Mouse (Mus musculus): Measurements from ENCODE around the gene Nrp1. TPM values are rescaled to one million over a fixed set of nuclear protein-coding genes. Genes with fewer than 3 reads are reported as not detected.

Gene Nrp1
- total RNA-seq, 2 experiments from 2014 or later: 20.6 to 33.3 TPM

GRCm38 (mm10) chr8:128487966-128488931 lies 129.8 kb downstream of the Nrp1 start:
- intact Hi-C loops (cut with DNase I): no loop called here
- no peak for DNase-seq

GRCm38 (mm10) chr8:128489351-128489750 lies 130.9 kb downstream of the Nrp1 start:
- no peak for DNase-seq
- intact Hi-C loops (cut with DNase I): no loop called here

DNA sequence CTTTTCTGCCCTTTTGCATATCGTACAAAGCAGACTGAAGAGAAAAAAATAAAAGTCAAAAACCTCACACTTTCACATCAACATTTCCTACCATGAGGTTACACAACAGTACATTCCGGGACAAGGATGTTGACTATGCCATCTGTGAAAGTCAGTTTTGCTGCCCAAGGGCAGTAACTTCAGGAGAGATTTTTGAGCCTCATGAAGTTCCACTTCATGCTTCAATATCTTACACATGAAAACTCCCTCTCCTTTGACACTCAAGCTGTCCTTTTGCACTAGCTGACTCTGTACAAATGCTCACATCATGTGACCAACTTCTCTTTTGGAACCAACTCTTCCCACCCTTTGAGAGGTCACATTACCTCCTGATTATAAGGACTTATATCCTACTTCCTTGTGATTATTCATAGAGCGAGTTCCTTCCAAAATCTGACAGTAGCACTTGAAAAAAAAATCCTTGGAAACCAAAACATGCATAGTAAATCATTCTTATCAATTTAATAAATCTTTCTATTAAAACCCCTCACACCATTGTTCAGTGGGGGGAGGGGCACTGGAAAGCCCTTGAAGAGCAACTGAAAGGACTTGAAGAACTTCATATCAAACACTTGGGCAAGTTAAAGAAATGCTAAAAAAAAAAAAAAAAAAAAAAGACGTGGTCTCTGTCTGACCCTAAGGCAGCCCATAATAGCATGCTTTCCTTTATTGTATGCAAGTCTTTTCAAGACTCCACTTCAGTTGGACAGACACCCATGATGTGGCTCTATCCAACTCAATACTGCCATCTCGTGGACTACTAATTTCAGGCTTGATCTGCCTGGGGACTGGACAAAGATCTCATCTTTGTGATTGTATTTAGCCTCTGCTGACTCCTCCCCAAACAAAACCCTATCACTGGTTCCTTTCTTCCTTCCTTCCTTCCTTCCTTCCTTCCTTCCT lies 133.0 kb downstream of the Nrp1 start:
- peak in 1 of 2 experiments; percentile 38 for DNase-seq
- intact Hi-C loops (cut with DNase I): loop anchor here (2.0 to 10.0 kb wide), 4 partner anchors 124 to 1301 kb away; no protein-coding TSS in a partner anchor

GRCm38 (mm10) chr8:128493801-128494200 lies 135.4 kb downstream of the Nrp1 start:
- no peak for DNase-seq
- intact Hi-C loops (cut with DNase I): loop anchor here (2.0 to 10.0 kb wide), 4 partner anchors 126 to 1303 kb away; no protein-coding TSS in a partner anchor

- no peak for DNase-seq
- intact Hi-C loops (cut with DNase I): loop anchor here (10.0 kb wide), 1 partner anchor 1164 kb away; no protein-coding TSS in a partner anchor
Observed at GRCm38 (mm10) chr8:128498836-128499235, 140.4 kb downstream of the Nrp1 start.

- no peak for DNase-seq
- intact Hi-C loops (cut with DNase I): no loop called here
Observed at GRCm38 (mm10) chr8:128504136-128504829, 145.9 kb downstream of the Nrp1 start.

DNA sequence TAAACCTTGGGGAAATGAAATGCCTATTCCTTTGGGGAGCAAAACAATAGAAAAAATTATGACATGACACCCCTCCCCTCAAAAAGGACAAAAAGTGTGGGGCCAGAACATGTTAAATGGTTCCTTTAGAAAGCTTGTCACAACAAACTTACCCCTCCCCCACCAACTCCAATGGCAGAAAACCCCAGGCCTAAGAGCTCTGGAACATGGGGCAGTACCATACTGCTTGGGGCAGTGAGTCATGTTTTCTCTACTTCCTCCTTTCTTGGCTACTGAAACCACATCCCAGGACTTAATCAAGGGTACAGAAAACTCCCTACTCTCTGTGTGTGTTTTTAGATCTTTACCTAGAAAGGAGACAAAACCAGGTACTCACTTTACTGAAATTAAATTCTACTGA lies 147.5 kb downstream of the Nrp1 start:
- intact Hi-C loops (cut with DNase I): no loop called here
- DNase-seq: no peak

DNA sequence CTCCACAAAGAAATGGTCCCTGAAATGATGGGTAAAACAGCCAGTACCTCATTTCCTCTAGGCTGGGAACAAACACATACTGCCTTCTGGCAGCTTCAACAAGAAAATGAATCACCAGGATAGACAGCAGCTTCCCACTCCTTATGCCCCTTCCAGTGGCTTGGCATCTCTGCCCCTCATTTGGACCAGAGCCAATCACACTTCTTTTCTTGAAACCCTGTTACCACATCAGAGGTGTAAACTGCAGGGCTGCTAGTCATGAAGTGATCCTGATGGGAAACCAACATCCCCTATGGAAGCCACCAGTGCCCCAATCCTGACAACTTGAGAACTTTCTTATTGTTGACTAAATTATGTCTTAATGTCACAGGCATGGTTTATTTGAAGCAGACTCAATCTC lies 150.3 kb downstream of the Nrp1 start:
- DNase-seq: no peak
- intact Hi-C loops (cut with DNase I): no loop called here

- intact Hi-C loops (cut with DNase I): loop anchor here (10.0 kb wide), 1 partner anchor 194 kb away; no protein-coding TSS in a partner anchor
- DNase-seq: no peak
Observed at GRCm38 (mm10) chr8:128511021-128511420, 152.6 kb downstream of the Nrp1 start.

GRCm38 (mm10) chr8:128511732-128512131 lies 153.3 kb downstream of the Nrp1 start:
- intact Hi-C loops (cut with DNase I): loop anchor here (10.0 kb wide), 1 partner anchor 193 kb away; no protein-coding TSS in a partner anchor
- no peak for DNase-seq

GRCm38 (mm10) chr8:128516846-128517446 lies 158.5 kb downstream of the Nrp1 start:
- no peak for DNase-seq
- intact Hi-C loops (cut with DNase I): loop anchor here (10.0 kb wide), 1 partner anchor 188 kb away; no protein-coding TSS in a partner anchor

DNA sequence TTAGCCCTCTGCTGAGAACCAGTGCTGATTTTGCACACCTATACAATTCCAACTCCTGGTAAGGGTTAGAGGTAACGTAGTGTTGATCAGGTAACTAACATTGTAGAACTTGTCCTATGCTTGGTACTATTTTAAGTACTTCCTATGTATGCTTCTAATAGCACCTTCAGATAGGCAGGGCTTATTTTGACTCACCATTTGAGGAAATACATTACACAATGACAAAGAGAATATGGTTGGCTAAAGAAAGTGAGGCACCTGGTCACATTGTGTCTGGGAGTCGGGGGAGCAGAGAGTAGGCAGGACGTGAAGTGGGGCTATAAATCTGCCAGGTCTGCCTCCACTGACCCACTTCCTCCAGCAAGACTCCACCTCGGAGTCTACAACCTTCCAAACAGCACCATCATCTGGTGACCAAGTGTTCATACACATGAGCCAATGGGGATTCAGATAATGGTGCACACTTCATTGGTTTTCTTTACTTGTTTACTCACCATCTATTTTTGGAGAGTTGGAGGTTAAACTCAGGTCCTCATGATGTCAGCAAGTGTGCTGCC lies 159.2 kb downstream of the Nrp1 start:
- intact Hi-C loops (cut with DNase I): loop anchor here (10.0 kb wide), 1 partner anchor 187 kb away; no protein-coding TSS in a partner anchor

GRCm38 (mm10) chr8:128519366-128519765 lies 161.0 kb downstream of the Nrp1 start:
- intact Hi-C loops (cut with DNase I): loop anchor here (10.0 kb wide), 1 partner anchor 185 kb away; no protein-coding TSS in a partner anchor

More for the DNA sequence above, 159.2 kb downstream of the Nrp1 start:
- DNase-seq: no peak

DNA sequence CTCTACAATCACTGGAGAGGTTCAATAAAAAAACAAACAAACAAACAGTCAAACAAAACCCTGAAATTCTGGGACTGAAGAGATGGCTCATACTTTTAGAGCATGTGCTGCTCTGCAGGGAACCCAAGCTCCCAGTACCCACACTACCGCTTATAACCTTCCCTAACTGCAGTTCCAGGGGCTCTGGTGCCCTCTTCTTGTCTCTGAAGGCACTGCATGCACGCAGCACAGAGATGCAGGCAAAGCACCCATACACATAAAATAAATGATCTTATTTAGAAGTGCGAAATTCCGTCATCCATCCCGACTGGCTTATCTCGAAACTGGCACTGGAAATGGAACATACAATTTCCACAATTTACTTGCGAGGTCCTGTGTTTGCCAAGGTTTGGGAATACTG lies 165.4 kb downstream of the Nrp1 start:
- DNase-seq: no peak
- intact Hi-C loops (cut with DNase I): no loop called here

More at GRCm38 (mm10) chr8:128519366-128519765, 161.0 kb downstream of the Nrp1 start:
- DNase-seq: no peak

DNA sequence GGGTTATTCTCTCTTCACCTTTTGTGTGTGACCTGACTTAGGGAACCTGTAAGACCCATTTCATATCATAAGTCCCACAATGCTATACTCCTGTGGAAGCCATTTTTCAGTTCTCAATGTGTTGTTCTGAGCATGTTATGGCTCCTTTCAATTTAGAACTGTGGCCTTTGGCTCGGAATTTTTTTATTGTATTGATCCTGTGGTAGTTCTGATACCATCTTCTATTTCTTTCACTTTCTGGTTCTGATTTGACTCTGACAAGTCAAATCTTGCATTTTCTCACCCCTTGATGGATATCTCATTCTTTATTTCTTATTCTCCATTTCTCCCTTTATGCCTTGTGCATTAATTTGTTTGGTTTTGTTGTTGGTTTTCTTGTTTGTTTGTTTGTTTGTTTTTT lies 167.5 kb downstream of the Nrp1 start:
- intact Hi-C loops (cut with DNase I): no loop called here

GRCm38 (mm10) chr8:128528591-128529383 lies 170.4 kb downstream of the Nrp1 start:
- intact Hi-C loops (cut with DNase I): no loop called here
- DNase-seq: no peak

More for the DNA sequence above, 167.5 kb downstream of the Nrp1 start:
- no peak for DNase-seq

GRCm38 (mm10) chr8:128534442-128534871 lies 176.1 kb downstream of the Nrp1 start:
- intact Hi-C loops (cut with DNase I): no loop called here
- no peak for DNase-seq

DNA sequence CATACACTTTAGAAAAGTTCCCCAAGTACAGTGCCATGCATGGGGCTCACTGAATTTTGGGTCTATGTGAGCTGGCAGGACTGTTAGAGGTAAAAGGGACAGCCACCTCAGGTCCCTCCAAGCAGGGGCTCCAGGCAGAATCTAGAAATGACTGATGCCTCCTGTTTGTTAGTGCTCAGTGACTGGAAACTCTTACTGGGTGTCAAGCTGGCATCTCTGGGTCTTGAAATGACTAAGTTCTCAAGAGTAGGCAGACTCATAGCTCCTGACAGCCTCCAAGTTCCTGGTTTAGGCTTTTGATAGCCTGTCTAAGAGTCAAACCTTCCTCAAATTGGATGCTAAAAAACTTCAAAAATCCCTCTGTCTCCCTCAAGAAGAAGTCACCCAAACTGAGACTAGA lies 177.3 kb downstream of the Nrp1 start:
- intact Hi-C loops (cut with DNase I): no loop called here
- DNase-seq: no peak
